Mouse (Mus musculus): ENCODE measurements around the gene Gm17018.

- TF ChIP-seq CTCF (IDR thresholded peaks at IDR 0.05; ENCODE audit: low read depth) (no peak), EP300 (optimal IDR thresholded peaks at IDR 0.05) (no peak)
Observed at GRCm38 (mm10) chr19:45622144-45622543, 61.7 kb downstream of the Gm17018 start.

Data from stomach, postnatal 0 days (tissue).